Mouse (Mus musculus) kidney, embryonic 14.5 days (tissue): ENCODE measurements around the gene 9930022D16Rik. TPM values are rescaled to one million over a fixed set of nuclear protein-coding genes. Genes with fewer than 3 reads are reported as not detected.

Source experiments
- ATAC-seq: fragments of 200-750 bp; cut with Nextera tagmentation; 2 replicates; pipeline ENCODE4 v1.8.0; 2017; ENCODE audit warnings: moderate number of reproducible peaks, mild to moderate bottlenecking, moderate TSS enrichment, moderate library complexity; ENCODE audit not compliant: low FRiP score, low TSS enrichment
- H3K27ac ChIP-seq: fragments of 300-500 bp; sonication (generic); 2 replicates; pipeline ENCODE4 v1.5.1; 2014; ENCODE audit warnings: low read depth, mild to moderate bottlenecking, low read length, moderate library complexity, mixed read lengths
- H3K27me3 ChIP-seq: fragments of 300-500 bp; sonication (generic); 2 replicates; pipeline ENCODE4 v1.6.1; 2014; ENCODE audit warnings: mild to moderate bottlenecking, low read length; ENCODE audit not compliant: control insufficient read depth, insufficient read depth
- H3K36me3 ChIP-seq: fragments of 300-500 bp; sonication (generic); 2 replicates; pipeline ENCODE4 v1.6.1; 2014; ENCODE audit warnings: low read length, mixed read lengths; ENCODE audit not compliant: control insufficient read depth, insufficient read depth
- H3K4me1 ChIP-seq: fragments of 300-500 bp; sonication (generic); 2 replicates; pipeline ENCODE4 v1.6.1; 2014; ENCODE audit warnings: low read length, mixed read lengths; ENCODE audit not compliant: control insufficient read depth, insufficient read depth
- H3K4me2 ChIP-seq: fragments of 300-500 bp; sonication (generic); replicated peaks from 2 replicates; pipeline ENCODE4 v1.6.1; 2014; ENCODE audit warnings: low read depth, mild to moderate bottlenecking, low read length
- H3K4me3 ChIP-seq: fragments of 300-500 bp; sonication (generic); 2 replicates; pipeline ENCODE4 v1.5.1; 2014; ENCODE audit warnings: mild to moderate bottlenecking, low read length
- H3K9ac ChIP-seq: fragments of 300-500 bp; sonication (generic); 2 replicates; pipeline ENCODE4 v1.6.1; 2014; ENCODE audit warnings: low read depth, mild to moderate bottlenecking, low read length, moderate library complexity
- H3K9me3 ChIP-seq: fragments of 300-500 bp; sonication (generic); 2 replicates; pipeline ENCODE4 v1.6.1; 2016; ENCODE audit warnings: low read length; ENCODE audit not compliant: control insufficient read depth
- WGBS: fragments of 180-500 bp; shearing (Covaris S2); extraction: QIAGEN DNeasy Blood & Tissue Kit; methylation state at CpG from one replicate; pipeline ENCODE4 v1.1.7; 2014; 5-methylcytosine and 5-hydroxymethylcytosine counted together
- microRNA-seq: library from miRNA; unstranded; fragments of <30 nt; microRNA quantifications from one replicate; pipeline ENCODE4, GENCODE M21; 2016
- polyA plus RNA-seq: library from polyadenylated mRNA; unstranded; fragments of >200 nt; fragmentation: Nextera tagmentation; extraction: Ambion mirVana; gene quantifications from 2 replicates; pipeline ENCODE4 v1.2.1, GENCODE M21; 2014

Gene 9930022D16Rik
- polyA plus RNA-seq, 1 experiment from 2014 or later = not detected

GRCm38 (mm10) chr11:109451169-109451568 lies 37.5 kb downstream of the 9930022D16Rik start:
- Histone ChIP-seq H3K27me3 (no peaks in the 10 kb centered on the region), H3K27ac (no peak overlapping the region)
- WGBS = 90% methylated on average over 11 of the region's 11 CpGs

GRCm38 (mm10) chr11:109456261-109456660 lies 42.5 kb downstream of the 9930022D16Rik start:
- no peak overlapping the region for H3K4me2 ChIP-seq
- H3K27me3 ChIP-seq = no peaks in the 10 kb centered on the region
- peaks cover 37% of the 10 kb centered on the region; the same call in 1 of the 2 replicates for H3K36me3 ChIP-seq
- no peak overlapping the region for H3K27ac ChIP-seq
- WGBS = 94% methylated on average over 5 of the region's 5 CpGs
- H3K9ac ChIP-seq = no peak overlapping the region
- H3K9me3 ChIP-seq = no peaks in the 10 kb centered on the region
- ATAC-seq = no peak
- no peaks in the 10 kb centered on the region for H3K4me1 ChIP-seq
- H3K4me3 ChIP-seq = no peak overlapping the region

More at GRCm38 (mm10) chr11:109451169-109451568, 37.5 kb downstream of the 9930022D16Rik start:
- Histone ChIP-seq H3K9me3 (no peaks in the 10 kb centered on the region), H3K4me2 (no peak overlapping the region), H3K4me1 (no peaks in the 10 kb centered on the region), H3K9ac (no peak overlapping the region), H3K36me3 (peaks cover 21% of the 10 kb centered on the region; the same call in 1 of the 2 replicates), H3K4me3 (no peak overlapping the region)
- no peak for ATAC-seq

- 90% methylated on average over 11 of the region's 11 CpGs for WGBS
- Histone ChIP-seq H3K36me3 (peaks cover 34% of the 10 kb centered on the region; the same call in 1 of the 2 replicates), H3K27ac (no peak overlapping the region), H3K27me3 (no peaks in the 10 kb centered on the region), H3K4me3 (no peak overlapping the region), H3K4me2 (no peak overlapping the region), H3K9ac (no peak overlapping the region), H3K9me3 (no peaks in the 10 kb centered on the region), H3K4me1 (no peaks in the 10 kb centered on the region)
- ATAC-seq = no peak
These were observed 44.4 kb downstream of the 9930022D16Rik start for GRCm38 (mm10) chr11:109458165-109458564.

DNA sequence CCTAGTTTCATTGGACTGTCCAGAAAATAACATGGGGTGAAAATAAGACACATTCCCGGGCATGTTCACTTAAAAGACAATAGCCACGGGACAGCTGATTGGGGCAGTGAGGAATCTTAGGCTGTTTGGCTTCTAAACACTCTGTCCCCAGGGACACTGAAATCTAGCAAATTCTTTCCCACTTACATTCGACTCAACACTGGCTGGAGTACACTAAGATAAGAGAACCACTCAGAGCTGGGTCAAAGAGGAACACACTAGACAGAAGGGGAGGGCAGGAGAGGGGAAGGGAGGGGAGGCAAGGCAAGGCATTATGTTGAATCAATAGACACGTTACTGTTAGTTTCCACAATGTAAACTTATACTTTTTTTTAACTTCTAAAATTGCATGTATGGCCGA lies 46.9 kb downstream of the 9930022D16Rik start:
- Histone ChIP-seq H3K4me2 (no peak overlapping the region), H3K27me3 (no peaks in the 10 kb centered on the region), H3K4me3 (no peak overlapping the region), H3K27ac (no peak overlapping the region), H3K36me3 (peaks cover 23% of the 10 kb centered on the region; the same call in 1 of the 2 replicates), H3K9ac (no peak overlapping the region), H3K9me3 (no peaks in the 10 kb centered on the region), H3K4me1 (no peaks in the 10 kb centered on the region)
- WGBS = 74% methylated on average over 5 of the region's 5 CpGs
- no peak for ATAC-seq

DNA sequence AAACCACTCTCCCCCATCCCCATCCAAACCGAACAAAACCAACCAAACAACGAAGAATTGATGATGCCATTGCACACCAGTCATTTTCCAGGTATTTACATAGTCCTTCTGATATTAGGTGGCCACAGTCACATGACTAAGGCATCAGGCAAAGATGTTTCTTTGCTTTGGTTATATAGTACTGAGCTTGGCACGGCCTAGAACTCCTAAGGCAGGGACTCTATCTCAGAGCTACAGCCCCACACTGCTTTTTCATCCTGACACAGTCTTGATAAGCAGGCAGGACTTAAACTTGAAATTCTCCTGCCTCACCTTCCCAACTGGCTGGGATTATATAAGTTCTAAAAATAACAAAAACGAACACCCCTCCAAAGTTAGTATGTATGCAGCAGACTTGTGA lies 51.4 kb downstream of the 9930022D16Rik start:
- ATAC-seq = no peak
- Histone ChIP-seq H3K27ac (no peak overlapping the region), H3K9ac (no peak overlapping the region), H3K4me3 (no peak overlapping the region), H3K27me3 (no peaks in the 10 kb centered on the region), H3K36me3 (0 out of 2 replicates have a peak, but pooled peaks cover 9% of the 10 kb centered on the region), H3K9me3 (no peaks in the 10 kb centered on the region), H3K4me1 (no peaks in the 10 kb centered on the region), H3K4me2 (no peak overlapping the region)
- 94% methylated on average over 4 of the region's 4 CpGs for WGBS

- no peak for ATAC-seq
- H3K4me2 ChIP-seq = no peak overlapping the region
- no peaks in the 10 kb centered on the region; the same call in 1 of the 2 replicates for H3K27me3 ChIP-seq
- H3K9me3 ChIP-seq = no peaks in the 10 kb centered on the region
- H3K27ac ChIP-seq = no peak overlapping the region
- 0 out of 2 replicates have a peak, but pooled peaks cover 8% of the 10 kb centered on the region for H3K36me3 ChIP-seq
- peaks cover 8% of the 10 kb centered on the region; the same call in 1 of the 2 replicates for H3K4me1 ChIP-seq
- H3K4me3 ChIP-seq = no peak overlapping the region
- 42% methylated on average over 8 of the region's 8 CpGs for whole genome bisulfite sequencing
- no peak overlapping the region for H3K9ac ChIP-seq
These were observed 53.3 kb downstream of the 9930022D16Rik start for GRCm38 (mm10) chr11:109466987-109467386.

DNA sequence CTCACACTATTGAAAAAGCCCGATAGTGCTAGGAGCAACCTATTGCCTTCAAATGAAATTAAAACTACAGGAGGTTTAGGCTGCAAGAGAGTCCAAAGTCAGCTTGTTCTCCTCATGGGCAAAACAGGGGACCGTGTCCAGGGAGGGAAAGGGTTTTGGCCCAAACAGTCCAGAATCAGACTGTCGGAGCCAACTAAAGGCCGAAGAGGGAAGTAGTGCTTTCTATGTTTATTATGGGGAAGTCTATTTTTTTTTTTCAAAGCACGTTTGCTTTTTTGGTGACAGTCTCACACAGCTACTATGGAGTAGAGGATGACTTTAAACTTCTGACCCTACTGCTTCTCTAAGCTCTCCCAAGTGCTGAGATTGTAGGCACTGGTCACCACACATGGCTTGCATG lies 54.4 kb downstream of the 9930022D16Rik start:
- no peak for ATAC-seq
- Histone ChIP-seq H3K9me3 (no peaks in the 10 kb centered on the region), H3K36me3 (0 out of 2 replicates have a peak, but pooled peaks cover 3% of the 10 kb centered on the region), H3K27me3 (no peaks in the 10 kb centered on the region; the same call in 1 of the 2 replicates), H3K4me1 (peaks cover 8% of the 10 kb centered on the region; the same call in 1 of the 2 replicates), H3K27ac (no peak overlapping the region), H3K4me2 (no peak overlapping the region), H3K9ac (no peak overlapping the region), H3K4me3 (no peak overlapping the region)
- 87% methylated on average over 5 of the region's 5 CpGs for WGBS

Small RNAs within 50 kb of the gene (microRNA-seq; reads per million reads assigned to microRNA genes)
- gene Gm25540 = not detected

Other genes starting within 250 kb of the 9930022D16Rik start
- 1.4 and 2.3 TPM in 2 replicates for gene Rgs9, start 115.8 kb upstream of the 9930022D16Rik start, polyA plus RNA-seq
- 19.0 and 31.0 TPM in 2 replicates for gene Gna13, start 51.1 kb upstream of the 9930022D16Rik start, polyA plus RNA-seq
- 42.1 and 49.8 TPM in 2 replicates for gene Amz2, start 12.0 kb downstream of the 9930022D16Rik start, polyA plus RNA-seq
- gene Arsg, start 59.5 kb downstream of the 9930022D16Rik start, polyA plus RNA-seq = 2.2 and 6.1 TPM in 2 replicates
- 9.7 and 11.8 TPM in 2 replicates for gene Slc16a6, start 59.7 kb downstream of the 9930022D16Rik start, polyA plus RNA-seq
- 15.0 and 19.6 TPM in 2 replicates for gene Wipi1, start 198.1 kb downstream of the 9930022D16Rik start, polyA plus RNA-seq
- 273 and 367 TPM in 2 replicates for gene Prkar1a, start 235.5 kb downstream of the 9930022D16Rik start, polyA plus RNA-seq